Mouse (Mus musculus) megakaryocyte, embryonic 14.5 days (primary cell): ENCODE measurements around the gene A2ml1.

Source experiments
- FLI1 ChIP-seq: IDR thresholded peaks from 2 replicates; pipeline ENCODE4 v1.6.1; 2012; ENCODE audit warnings: low read length, inconsistent platforms, mixed read lengths
- GATA1 ChIP-seq: IDR thresholded peaks from 3 replicates; pipeline ENCODE4 v1.6.1; 2012; ENCODE audit warnings: mixed read lengths, low read length, inconsistent platforms, borderline replicate concordance

- TF ChIP-seq GATA1 (no peak), FLI1 (no peak)
These were observed 54.3 kb downstream of the A2ml1 start for GRCm38 (mm10) chr6:128527110-128527509.
